Mouse (Mus musculus): ENCODE results near the gene Sipa1.

Sipa1 gene

DNA sequence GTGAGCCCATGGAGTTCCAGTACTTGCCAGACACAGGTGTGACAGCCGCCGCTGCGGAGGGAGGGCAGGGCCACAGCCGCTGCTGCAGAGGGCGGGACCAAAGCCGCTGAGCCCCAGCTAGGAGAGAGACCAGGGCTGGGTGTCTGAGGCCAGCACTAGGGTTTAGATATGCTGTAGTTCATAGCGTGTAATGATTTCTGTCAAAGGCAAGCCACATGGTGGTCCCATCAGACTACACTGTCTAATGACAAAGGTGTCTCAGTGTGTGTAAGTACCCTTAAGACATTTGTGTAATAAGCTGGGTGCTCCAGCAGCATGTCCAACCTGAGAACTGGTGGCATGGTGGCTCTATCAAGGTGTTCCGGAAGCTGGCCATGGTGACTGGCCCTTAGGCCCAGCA, 21.9 kb downstream of the Sipa1 start:
- no peak for DNase-seq

DNA sequence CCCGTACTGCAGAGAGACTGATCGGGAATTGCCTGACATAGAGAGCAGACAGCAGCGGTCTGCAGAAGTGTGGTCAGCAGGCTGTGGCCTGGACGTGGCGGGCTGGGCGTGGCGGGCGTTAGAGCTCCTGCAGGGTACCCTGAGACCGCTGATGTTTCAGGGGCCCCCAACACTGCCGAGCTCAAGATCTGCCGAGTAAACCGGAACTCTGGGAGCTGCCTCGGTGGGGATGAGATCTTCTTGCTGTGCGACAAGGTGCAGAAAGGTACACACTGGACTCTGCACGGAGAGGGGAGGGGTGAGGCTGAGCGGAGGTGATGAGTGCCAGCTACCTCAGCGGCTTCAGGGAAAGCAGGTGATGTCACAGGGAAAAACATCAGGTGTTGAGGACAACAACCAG, 22.5 kb downstream of the Sipa1 start:
- DNase-seq = no peak

DNA sequence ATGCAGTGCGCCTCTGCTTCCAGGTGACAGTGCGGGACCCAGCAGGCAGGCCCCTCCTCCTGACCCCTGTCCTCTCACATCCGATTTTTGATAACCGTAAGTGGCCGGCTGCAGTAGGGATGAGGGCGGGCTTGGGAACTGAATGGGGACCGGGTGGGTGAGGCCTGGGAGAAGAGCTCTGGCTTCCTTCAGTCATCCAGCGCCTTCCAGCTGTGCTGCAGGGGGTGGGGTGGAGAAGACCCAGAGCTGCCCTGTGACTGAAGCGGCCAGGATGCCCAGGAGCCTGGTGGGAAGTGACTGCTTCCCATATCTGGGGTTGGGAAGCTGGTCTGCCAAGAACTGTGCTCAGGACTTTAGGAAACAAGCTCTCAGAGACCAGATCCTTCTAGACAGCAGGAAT, 23.2 kb downstream of the Sipa1 start:
- no peak for DNase-seq

DNA sequence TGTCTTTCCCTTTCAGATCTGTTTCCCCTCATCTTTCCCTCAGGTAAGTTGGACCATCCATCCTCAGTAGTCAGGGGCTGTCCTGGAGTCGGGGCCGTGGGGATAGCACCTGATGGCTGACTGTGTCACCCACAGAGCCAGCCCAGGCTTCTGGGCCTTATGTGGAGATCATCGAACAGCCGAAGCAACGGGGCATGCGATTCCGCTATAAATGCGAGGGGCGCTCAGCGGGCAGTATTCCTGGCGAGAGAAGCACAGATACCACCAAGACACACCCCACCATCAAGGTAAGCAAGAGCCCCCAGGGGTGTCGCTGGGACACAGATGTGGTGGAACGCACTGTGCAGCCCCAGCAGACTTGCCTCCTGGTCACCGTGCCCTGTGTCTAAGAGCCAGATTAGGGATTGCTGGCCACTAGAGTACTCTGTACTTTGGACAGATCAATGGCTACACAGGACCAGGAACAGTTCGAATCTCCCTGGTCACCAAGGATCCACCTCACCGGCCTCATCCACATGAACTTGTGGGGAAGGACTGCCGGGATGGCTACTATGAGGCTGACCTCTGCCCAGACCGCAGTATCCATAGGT, 25.0 kb downstream of the Sipa1 start:
- DNase-seq = no peak

DNA sequence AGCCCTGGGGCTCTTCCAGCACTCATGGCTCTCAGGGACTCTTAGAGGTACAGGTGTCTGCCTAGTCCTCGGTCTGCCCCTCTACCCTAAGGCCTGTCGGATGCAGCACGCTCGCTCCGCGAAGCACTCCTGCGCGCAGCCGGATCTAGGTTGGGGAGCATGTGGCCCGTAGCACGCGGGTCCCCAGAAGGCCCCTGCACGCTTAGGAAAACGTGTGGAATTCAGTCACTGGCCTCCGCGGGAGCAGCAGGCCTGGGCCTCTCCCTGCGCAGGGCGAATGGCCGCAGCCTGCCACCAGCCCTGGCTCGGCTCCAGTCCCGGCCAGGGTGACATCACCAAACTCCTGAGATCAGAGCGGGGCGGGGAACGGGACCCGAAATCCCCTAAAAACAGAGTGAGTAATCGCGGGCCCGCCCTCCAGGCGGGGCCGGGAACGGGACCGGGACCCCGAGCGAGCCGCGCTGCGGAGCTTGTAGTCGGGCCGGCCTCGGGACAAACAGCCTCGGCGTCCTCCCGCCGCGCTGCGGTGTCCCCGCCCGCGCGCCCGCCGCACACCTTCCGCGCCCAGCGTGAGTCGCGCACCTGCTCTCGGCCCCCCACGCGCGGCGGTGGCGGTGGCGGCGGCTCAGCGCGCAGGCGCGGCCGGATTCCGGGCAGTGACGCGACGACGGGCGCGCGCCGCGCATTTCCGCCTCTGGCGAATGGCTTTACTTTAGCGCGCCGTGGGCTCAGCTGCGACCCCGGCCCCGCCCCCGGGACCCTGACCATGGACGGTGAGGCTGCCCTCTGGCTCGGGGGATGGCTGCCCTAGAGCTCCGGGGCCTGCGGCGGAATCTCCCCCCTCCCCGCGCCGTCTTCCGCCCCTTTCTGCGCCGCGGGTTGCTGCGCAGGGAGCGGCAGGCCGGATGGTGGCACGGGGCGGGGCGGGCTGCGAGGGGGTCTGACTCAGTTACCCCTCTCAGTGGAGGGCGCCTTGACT, 26.1 kb downstream of the Sipa1 start, which contains the start of gene Rela:
Gene Rela (plus strand): TSS at position 415 of the 979 bp plus-strand sequence.
- DNase-seq = peak; percentile 92

DNA sequence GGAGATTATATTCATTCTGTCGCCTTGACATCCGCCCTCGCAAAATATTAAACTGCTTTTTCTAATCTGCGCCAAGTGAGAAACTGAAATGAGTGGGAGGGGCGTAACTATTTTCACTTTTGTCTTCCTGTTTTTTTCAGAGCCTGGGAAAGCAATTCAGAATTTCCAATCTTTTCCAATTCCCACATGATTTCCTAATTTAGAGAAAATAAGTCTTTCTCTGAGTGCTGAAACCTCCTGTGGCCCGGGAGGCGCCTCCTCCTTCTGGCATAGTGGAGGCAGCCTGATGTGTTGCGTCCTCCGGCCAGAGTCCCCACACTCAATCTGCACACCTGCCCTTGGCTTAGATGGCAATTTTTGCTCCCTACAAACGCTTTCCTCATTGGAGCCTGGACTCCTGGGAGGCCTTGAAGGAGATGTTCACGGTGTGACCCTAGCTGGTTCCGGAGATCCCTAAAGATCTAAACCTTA, 26.9 kb downstream of the Sipa1 start:
- DNase-seq = peak; percentile 22

DNA sequence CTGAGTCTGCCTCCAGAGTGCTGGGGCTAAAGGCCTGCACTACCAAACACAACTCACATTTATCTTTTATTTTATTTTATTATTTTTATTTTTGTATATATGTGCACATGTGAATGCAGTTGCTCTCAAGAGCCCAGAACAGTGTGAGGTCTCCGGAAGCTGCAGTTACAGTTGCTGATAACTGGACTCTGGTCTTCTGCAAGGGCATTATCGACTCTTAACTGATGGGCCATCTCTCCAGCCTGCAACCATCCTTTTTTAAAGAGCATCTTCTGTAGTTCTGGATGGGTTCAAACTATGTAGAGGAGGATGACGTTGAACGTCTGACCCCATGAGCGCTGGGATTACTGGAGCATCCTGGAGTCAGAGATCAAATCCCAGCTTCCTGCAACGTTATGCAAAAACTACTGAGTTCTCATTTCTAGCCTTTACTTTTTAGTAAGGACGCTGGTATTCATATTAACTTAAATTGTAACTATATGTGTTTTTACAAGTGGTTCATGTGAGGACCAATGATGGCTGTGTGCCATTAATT, 27.4 kb downstream of the Sipa1 start:
- no peak for DNase-seq

DNA sequence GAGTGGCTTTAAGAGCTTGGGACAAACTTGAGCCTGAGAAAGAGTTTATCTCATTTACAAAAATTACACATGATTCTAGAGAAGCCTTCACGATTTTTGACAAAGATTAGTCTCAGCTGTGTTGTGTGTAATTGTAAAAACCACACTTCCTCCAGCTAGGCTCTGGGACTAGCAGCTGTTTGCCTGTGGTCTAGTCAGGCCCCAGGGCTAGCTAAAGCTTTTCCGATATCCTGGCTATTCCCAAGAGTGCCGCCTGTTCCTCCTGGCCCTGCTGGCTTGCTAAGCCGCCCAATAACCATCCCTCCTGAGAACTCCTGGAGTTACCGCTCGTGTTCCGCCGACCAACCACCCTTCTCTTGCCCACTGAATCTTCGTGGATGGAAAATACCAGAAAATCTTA, 31.4 kb downstream of the Sipa1 start:
- no peak for DNase-seq

DNA sequence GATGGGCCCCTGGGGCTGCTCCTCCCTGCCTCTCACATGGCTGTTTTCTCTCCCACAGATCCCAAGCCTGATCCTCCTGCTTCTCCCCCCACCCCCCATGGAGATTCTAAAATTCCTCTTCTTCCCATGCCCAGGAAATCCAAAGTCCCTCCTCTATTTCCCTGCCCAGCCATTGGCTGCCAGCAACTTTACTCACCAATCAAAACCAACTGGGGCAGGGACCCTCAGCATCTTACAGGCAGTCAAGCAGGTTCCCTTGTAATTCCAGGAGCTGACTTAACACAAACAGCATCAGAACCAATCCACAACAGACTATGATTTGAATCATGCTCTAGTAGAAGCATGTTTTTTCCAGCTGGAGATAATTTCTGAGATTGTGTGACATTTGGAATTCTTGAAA, 33.6 kb downstream of the Sipa1 start:
- DNase-seq = no peak

DNA sequence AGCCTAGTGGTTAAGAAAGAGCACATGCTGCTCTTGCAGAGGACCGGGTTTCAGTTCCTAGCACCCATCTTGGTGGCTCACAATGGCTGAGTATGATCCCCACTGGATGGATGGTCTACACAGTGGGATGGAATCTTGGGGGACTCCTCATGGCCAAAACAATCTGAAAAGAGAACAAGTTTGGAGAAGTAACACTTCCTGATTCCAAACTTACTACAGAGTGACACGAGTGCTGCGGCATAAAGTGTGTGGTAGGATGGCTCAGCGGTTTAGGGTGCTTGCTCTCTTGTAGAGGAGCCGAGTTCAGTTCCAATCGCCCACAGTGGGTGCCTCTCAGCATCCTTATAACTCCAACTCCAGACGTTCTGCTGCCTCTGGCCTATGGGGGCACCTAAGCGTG, 38.2 kb downstream of the Sipa1 start:
- no peak for DNase-seq

DNA sequence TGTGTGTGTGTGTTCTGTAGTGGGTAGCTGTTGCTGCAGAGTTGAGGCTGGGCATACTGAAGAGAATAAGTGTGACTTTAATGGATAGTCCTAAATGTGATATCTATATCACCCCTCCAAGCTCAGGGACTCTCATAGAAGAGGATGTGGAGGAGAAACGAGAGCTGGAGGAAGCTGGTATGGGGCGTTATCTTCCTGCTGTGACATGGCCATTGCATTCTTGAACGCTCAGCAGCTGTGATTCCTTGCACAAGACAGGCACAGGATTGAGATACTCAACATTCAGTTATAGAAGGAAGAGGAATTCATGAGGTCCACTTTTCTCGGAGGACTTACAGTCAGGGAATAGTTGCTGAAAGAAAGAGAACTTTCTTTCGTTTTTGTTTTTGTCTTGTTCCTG, 41.6 kb downstream of the Sipa1 start:
- no peak for DNase-seq

DNA sequence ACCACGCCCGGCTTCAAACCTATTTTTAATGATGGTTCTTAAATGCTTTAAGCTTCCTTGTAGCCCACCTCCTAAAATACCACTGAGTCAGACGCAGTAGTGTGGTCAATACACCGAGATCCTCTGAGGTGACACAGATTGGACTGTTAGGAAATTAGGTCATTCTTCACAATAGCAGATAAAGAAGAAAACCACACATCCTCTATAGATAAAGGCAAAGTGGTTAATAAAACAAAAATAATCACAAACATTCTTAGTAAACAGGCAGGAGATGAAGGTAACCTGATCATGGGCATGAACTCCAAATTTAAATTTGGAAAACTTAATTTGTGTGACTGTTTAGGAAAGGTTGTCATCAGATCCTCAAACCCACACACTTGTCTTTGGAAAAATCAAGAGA, 43.5 kb downstream of the Sipa1 start:
- DNase-seq = no peak

DNA sequence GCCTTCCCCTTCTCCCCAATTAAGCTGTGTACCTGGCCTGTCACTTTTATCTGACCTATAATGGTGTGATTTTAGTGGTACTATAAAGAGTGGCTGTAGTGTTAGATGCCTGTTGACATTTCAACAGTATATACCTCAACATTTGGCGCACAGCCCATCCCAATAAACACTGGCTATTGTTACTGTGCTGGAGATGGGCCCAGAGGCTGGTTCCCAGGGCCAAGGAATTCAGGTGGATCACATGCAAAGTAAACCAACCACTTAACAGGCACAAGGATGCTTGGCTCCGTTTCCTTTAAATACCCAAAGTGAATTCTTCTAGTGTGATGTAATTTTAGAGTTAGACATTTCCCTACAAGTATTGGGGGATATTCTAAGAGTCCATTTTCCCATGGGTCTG, 48.6 kb downstream of the Sipa1 start:
- peak; percentile 79 for DNase-seq

DNA sequence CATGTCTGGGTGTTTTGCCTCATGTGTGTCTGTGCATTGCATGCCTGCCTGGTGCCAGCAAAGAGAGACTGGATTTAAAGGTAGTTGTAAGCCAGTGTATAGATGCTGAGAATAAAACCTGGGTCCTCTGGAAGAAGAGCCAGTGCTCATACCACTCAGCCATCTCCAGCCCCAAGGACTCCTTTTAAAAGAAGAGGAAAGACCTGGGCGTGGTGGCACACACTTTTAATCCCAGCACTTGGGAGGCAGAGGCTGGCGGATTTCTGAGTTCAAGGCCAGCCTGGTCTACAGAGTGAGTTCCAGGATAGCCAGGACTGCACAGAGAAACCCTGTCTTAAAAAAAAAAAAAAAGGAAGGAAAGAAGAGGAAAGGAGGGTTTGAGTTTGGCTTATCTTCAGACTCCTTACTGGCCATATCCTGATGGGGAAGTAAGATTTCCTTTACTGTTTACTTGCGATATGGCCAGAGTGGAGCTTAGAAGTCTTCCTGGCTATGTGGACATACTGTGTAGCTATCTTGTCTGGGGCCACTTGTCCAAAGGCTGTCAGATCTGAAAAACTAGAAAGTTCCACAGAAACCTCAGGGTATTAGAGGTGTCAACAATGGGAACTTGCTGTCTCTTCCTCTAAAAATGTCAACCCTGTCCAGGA, 50.6 kb downstream of the Sipa1 start:
- DNase-seq = no peak

DNA sequence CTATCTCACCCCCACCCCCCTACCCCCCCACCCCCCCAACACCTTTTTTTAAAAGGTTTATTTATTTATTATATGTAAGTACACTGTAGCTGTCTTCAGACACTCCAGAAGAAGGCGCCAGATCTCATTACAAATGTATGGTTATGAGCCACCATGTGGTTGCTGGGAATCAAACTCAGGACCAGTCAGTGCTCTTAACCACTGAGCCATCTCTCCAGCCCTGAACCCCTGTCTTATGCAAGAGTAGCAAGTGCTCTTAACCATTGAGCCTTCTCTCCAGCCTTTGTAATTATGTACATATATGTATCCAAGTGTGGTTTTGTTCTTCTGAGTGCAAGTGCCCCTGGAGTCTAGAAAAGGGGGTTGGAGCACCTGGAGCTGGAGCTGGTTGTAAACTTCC, 51.5 kb downstream of the Sipa1 start:
- DNase-seq = peak; percentile 32

DNA sequence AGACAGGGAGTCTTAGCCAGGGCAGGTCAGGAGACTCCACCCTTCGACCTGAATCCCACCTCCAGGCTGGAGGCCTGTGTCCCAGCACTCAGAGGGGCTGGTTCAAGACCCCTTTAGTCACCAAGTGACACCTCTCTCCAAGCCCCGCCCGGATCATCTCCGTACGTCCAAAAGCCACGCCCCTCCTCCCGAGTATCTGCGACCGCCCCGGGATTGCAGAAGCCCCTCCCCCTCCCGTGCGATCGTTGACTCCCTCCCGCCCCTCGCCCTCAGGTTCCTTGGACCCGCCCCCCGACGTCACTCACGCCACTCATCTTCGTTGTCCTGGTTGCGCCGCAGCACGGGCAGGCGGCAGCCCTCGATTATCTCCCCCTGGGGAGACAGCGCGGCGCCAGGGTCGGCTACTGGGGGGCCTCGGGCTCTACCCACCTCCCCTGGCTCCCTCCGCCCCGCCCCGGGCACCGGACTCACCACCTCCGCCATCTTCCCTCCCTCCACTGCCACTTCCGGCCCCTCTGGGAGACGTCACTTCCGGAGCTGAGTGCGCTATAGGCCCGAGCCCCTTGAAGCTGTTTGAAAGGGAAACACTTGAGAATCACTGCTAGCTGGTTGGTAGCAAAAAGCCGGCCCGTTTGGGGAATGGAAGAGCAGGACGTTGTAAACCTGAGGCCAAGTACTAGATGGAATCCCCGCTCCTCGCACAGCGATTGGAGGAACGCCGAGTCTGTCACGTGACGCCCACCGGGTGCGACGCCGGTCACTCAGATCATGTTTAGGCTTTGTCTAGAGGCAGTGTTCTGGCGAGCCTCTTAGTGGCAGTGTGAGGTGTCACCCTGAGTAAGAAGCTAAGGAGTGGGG, 53.7 kb downstream of the Sipa1 start, which contains the start of gene Kat5:
Gene Kat5 (minus strand): TSS at position 691 of the 858 bp plus-strand sequence.
- DNase-seq = peak; percentile 92

DNA sequence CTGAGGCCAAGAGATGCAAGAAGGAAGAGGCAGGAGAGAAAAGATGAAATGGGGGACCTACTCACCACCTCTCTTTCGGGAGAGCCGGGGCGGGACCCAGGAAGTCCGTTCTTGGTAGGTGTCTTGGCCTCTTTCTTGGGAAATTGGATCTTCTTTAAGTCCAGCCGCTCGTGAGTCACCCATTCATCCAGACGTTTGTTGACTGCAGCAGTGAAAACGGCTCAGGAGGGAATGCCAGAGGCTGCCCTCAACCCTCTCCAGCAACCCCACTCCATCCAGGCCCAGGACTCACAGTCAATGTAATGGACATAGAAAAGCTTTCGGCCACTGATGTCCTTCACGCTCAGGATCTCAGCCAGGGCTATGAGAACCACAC, 54.3 kb downstream of the Sipa1 start:
- no peak for DNase-seq

DNA sequence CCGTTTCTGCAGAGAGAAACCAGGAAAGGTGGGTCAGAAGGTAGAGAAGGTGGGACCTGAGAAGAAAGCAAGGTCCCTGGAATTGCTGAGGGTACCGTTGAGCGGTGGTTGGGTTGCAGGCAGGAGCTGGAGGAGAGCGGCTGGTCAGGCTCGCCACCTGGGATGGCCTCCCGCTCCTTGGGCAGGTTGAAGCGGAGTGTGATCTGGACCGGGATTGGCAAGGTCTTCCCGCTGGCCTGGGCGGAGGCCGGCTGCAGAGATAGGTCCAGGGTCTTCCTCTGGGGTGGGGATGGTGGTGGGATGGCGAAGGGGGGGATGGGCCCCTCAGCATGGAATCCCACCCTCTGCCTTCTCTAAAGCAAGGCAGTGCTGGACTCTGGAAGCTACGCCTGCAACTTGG, 54.8 kb downstream of the Sipa1 start:
- DNase-seq = no peak

DNA sequence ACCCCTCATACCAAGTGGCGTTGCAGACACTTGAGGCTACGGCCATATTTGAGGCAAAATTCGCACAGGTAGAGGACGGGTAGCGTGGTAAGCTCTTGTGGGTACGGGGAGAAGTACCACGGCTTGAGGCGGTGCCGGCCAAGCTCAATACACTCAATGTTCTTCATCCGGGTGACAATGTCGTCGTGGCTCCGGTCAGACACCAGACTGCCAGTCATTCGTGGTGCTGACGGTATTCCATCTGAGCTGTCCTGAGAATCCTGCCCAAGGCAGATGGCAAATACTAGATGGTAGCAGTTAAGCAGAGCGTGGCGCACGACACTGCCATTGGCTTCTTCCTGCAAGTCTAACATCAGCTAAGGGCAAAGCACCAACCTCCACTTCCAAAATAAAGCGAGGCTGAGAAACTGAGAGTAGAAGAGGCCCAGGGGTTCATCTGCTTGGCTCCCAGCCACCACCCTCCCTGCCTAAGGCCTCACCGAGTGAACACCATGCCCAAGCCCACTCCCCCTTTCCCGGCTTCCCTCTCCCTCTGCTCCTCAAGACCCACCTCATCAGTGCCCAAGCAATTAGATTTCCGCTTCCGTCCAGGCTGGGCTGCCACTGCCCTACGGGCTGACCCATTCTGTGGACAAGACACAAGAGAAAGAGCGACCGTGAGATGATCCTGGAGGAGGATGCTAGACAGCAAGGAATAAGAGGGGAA, 55.6 kb downstream of the Sipa1 start:
- DNase-seq = no peak

DNA sequence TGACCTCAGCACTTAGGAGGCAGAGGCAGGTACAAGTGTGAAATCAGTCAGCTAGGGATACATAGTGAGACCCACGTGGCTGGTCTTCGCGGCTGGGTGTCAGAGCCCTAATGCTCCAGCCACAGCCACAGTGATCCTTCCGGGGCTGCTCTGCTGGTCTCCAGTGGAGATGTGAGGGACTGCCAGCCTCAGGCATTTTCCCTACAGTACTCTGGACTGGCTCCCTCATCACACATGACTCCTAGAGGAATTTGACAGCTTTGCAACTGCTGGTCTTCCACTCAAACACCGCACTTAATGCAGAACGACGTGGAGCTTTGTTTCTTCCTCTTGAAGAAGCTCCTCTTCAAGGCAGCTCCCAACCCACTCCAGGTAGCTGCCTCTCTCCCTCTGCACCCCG, 57.3 kb downstream of the Sipa1 start:
- no peak for DNase-seq

DNA sequence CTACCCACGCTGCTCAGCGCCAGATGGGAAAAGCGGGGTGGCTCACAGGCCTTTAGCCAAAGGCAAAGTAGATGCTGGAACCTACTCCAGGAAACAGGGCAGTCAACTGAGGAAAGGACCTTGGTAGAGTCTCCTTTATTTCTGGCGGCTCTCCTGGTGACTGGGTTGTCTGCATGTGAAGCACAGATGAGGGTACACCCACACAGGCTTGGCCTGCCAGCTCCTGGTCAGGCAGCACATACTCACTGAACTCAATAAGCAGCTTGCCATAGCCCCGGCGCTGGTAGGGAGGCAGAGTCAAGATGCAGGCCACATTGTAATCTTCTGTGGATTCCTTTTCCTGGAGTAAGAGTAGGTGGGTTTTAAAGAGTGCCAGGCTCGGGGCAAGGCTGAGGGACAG, 58.4 kb downstream of the Sipa1 start:
- DNase-seq = no peak

DNA sequence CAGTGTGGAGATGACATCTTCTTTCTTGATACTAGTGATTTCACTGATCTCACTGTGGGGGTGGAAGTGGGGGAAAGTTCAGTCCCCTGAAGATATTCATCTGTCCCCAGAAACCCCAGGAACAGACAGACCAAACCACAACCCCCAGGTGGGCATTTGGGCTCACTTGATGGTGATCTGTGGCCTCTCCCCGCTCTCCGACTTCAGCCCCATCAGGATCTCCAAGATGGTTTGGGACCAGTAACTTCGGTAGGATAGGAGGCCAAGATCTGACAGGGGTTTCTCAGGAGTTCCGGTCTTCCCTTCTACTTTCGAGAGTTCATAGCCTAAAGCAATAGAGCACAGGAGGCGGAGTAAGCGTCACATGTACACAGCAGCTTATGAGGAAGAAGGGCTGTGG, 59.8 kb downstream of the Sipa1 start:
- DNase-seq = no peak

All from lung, postnatal 14 days (tissue).